Mouse (Mus musculus): ENCODE measurements around the gene Actr3b. TPM values are rescaled to one million over a fixed set of nuclear protein-coding genes. Genes with fewer than 3 reads are reported as not detected.
"Not testable (repeated sequence)": the region's sequence is repeated elsewhere in the genome, so short reads cannot be mapped to it uniquely, and the experiment has no call there.

The Actr3b gene
- polyA plus RNA-seq (2012; rRNA removed) = 1.7 and 2.0 TPM in 2 replicates

DNA sequence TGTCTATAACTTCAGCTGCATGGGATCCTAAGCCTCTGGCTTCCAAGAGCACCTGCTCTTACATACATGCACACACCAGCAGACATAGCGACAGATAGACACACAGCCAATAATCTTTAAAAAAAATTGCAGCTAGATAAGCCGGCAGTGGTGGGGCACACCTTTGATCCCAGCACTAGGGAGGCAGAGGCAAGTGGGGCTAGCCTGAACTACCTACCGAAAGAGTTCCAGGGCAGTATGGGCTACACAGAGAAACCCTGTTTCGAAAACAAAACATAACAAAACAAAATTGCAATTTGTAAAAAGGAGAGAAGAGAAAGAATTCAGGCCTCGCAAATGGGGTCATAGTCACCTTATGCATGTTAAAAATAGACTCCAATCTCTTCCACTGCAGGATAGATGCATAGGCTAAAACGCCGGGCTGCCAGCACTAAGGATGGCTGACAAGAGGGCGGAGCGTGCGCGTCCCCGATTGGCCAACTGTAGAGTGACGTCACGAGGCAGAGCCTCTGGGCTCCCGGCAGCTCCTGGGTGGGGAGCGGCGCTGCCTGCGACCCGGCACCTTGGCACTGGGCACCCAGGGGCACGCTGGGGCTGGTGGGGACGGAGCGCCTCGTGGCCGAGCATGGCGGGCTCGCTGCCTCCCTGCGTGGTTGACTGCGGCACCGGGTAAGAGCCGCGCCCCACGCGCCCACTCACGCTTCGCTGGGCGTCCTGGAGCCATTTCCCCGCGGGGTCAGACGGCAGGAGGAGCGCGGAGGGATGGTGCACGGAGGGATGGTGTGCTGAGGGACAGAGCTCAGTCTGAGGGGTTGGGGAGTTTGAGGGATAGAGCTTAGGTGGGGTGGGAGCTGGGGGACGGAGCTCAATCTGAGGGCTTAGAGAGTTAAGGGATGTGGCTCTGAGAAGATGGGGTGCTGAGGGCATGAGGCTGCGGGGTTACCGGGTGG lies at the start of gene Actr3b:
TSS of gene Actr3b (plus strand) at position 538 of the 950 bp plus-strand sequence.
- H3K27ac ChIP-seq (ENCODE audit: control insufficient read depth, insufficient read depth, low read depth, low read length) = no peak within 1 kb of the TSS

DNA sequence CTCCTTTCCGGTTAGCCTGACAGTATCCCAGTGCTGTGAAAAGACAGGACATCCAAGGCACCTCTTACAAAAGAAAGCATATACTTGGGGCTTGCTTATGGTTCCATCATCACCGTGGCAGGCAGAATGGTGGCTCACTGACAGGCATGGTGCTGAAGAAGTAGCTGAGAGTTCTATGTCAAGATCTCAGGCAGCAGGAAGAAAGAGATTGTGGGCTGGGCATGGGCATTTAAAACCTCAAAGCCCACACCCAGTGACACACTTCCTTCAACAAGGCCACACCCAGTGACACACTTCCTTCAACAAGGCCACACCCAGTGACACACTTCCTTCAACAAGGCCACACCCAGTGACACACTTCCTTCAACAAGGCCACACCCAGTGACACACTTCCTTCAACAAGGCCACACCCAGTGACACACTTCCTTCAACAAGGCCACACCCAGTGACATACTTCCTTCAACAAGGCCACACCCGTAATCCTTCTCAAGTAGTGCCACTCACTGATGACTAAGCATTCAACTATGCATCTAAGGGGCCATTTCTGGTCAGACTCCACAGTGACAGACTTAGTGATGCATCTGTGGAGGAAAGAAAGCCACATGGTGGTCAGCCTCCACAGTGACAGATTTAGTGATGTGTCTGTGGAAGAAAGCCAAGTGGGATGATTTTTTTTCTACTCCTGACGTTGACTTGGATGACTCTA lies 46.6 kb upstream of the Actr3b start:
- not testable (repeated sequence) for H3K4me1 ChIP-seq (ENCODE audit: control insufficient read depth, insufficient read depth, low read length); H3K27ac ChIP-seq (ENCODE audit: control insufficient read depth, insufficient read depth, low read depth, low read length); H3K36me3 ChIP-seq (ENCODE audit: control insufficient read depth, insufficient read depth, low read length); H3K27me3 ChIP-seq (ENCODE audit: control insufficient read depth, insufficient read depth, low read length); H3K4me3 ChIP-seq (ENCODE audit: control insufficient read depth, low read depth, low read length)

More for the DNA sequence above, at the start of gene Actr3b:
- peaks cover 10% of the 10 kb centered on the region for H3K4me1 ChIP-seq (ENCODE audit: control insufficient read depth, insufficient read depth, low read length)
- H3K4me3 ChIP-seq (ENCODE audit: control insufficient read depth, low read depth, low read length) = peak within 1 kb of the TSS; percentile 96
- no peak for TF ChIP-seq CTCF (IDR thresholded peaks at IDR 0.05; ENCODE audit: control insufficient read depth, insufficient read depth, insufficient replicate concordance, low read depth, low read length)
- TF ChIP-seq POLR2A (IDR thresholded peaks at IDR 0.05; ENCODE audit: control insufficient read depth, low read depth, low read length) = peak; percentile 46
- no peaks in the 10 kb centered on the region for H3K27me3 ChIP-seq (ENCODE audit: control insufficient read depth, insufficient read depth, low read length)
- no peaks in the 10 kb centered on the region for H3K36me3 ChIP-seq (ENCODE audit: control insufficient read depth, insufficient read depth, low read length)

GRCm38 (mm10) chr5:25719390-25719789 lies 40.4 kb upstream of the Actr3b start:
- Histone ChIP-seq H3K27ac (ENCODE audit: control insufficient read depth, insufficient read depth, low read depth, low read length) (no peak overlapping the region), H3K27me3 (ENCODE audit: control insufficient read depth, insufficient read depth, low read length) (no peaks in the 10 kb centered on the region), H3K4me1 (ENCODE audit: control insufficient read depth, insufficient read depth, low read length) (no peaks in the 10 kb centered on the region), H3K4me3 (ENCODE audit: control insufficient read depth, low read depth, low read length) (no peak overlapping the region), H3K36me3 (ENCODE audit: control insufficient read depth, insufficient read depth, low read length) (no peaks in the 10 kb centered on the region)
- TF ChIP-seq CTCF (IDR thresholded peaks at IDR 0.05; ENCODE audit: control insufficient read depth, insufficient read depth, insufficient replicate concordance, low read depth, low read length) (no peak), POLR2A (IDR thresholded peaks at IDR 0.05; ENCODE audit: control insufficient read depth, low read depth, low read length) (no peak)

- Histone ChIP-seq H3K36me3 (ENCODE audit: control insufficient read depth, insufficient read depth, low read length) (no peaks in the 10 kb centered on the region), H3K27ac (ENCODE audit: control insufficient read depth, insufficient read depth, low read depth, low read length) (no peak overlapping the region), H3K27me3 (ENCODE audit: control insufficient read depth, insufficient read depth, low read length) (no peaks in the 10 kb centered on the region), H3K4me3 (ENCODE audit: control insufficient read depth, low read depth, low read length) (no peak overlapping the region), H3K4me1 (ENCODE audit: control insufficient read depth, insufficient read depth, low read length) (no peaks in the 10 kb centered on the region)
- no peak for TF ChIP-seq POLR2A (IDR thresholded peaks at IDR 0.05; ENCODE audit: control insufficient read depth, low read depth, low read length)
- no peak for TF ChIP-seq CTCF (IDR thresholded peaks at IDR 0.05; ENCODE audit: control insufficient read depth, insufficient read depth, insufficient replicate concordance, low read depth, low read length)
Measured at GRCm38 (mm10) chr5:25723016-25723415, 36.8 kb upstream of the Actr3b start.

DNA sequence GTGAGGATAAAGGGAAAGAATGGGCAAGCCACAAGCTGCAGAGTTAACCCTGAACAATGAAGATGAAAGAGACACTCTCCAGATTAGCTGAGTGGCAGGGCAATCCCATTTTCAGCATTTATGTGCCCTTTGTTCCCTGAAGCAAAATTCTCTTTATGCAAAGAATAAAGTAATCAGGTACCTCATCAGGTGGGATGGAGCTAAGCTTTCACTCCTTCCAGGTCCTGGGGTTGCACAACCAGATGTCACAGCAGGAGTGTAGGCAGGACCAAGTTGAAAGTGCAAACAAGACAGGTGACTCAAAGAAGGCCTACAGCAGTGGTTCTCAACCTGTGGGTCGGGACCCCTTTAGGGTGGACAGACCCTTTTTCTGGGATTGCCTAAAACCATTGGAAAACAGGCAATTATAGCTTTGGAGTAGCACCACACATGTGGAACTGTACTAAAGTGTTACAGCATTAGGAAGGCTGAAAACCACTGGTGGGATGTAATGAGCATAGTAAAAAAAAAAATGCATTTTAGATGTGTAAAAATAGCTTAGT lies 35.6 kb upstream of the Actr3b start:
- TF ChIP-seq CTCF (IDR thresholded peaks at IDR 0.05; ENCODE audit: control insufficient read depth, insufficient read depth, insufficient replicate concordance, low read depth, low read length) = no peak
- no peak for TF ChIP-seq POLR2A (IDR thresholded peaks at IDR 0.05; ENCODE audit: control insufficient read depth, low read depth, low read length)
- H3K4me3 ChIP-seq (ENCODE audit: control insufficient read depth, low read depth, low read length) = no peak overlapping the region
- H3K36me3 ChIP-seq (ENCODE audit: control insufficient read depth, insufficient read depth, low read length) = no peaks in the 10 kb centered on the region
- no peaks in the 10 kb centered on the region for H3K4me1 ChIP-seq (ENCODE audit: control insufficient read depth, insufficient read depth, low read length)
- H3K27ac ChIP-seq (ENCODE audit: control insufficient read depth, insufficient read depth, low read depth, low read length) = no peak overlapping the region
- H3K27me3 ChIP-seq (ENCODE audit: control insufficient read depth, insufficient read depth, low read length) = no peaks in the 10 kb centered on the region

DNA sequence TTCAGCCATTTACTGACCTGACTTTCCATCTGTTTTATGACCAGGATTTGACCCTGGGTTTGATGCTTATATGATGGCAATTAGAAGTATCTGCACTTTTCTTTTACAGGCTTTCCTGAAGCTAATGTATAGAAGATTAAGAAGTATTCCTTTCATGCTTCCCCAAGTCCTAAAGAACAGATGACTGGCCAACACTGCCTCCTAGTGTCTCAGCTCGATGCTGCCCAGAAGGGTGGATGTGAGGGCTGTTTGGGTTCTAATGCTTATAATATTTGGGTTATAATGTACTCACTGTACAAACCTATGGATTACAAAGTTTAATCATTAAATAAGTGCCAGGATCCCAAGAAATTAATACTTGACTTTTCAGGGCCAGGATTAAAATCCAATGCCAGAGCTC lies 25.5 kb upstream of the Actr3b start:
- Histone ChIP-seq H3K27ac (ENCODE audit: control insufficient read depth, insufficient read depth, low read depth, low read length) (no peak overlapping the region), H3K27me3 (ENCODE audit: control insufficient read depth, insufficient read depth, low read length) (no peaks in the 10 kb centered on the region), H3K4me1 (ENCODE audit: control insufficient read depth, insufficient read depth, low read length) (no peaks in the 10 kb centered on the region), H3K36me3 (ENCODE audit: control insufficient read depth, insufficient read depth, low read length) (no peaks in the 10 kb centered on the region), H3K4me3 (ENCODE audit: control insufficient read depth, low read depth, low read length) (no peak overlapping the region)
- TF ChIP-seq CTCF (IDR thresholded peaks at IDR 0.05; ENCODE audit: control insufficient read depth, insufficient read depth, insufficient replicate concordance, low read depth, low read length) (peak; percentile 32; the same call in 1 of the 2 replicates), POLR2A (IDR thresholded peaks at IDR 0.05; ENCODE audit: control insufficient read depth, low read depth, low read length) (no peak)

GRCm38 (mm10) chr5:25735861-25736260 lies 23.9 kb upstream of the Actr3b start:
- Histone ChIP-seq H3K36me3 (ENCODE audit: control insufficient read depth, insufficient read depth, low read length) (no peaks in the 10 kb centered on the region), H3K4me1 (ENCODE audit: control insufficient read depth, insufficient read depth, low read length) (no peaks in the 10 kb centered on the region), H3K27ac (ENCODE audit: control insufficient read depth, insufficient read depth, low read depth, low read length) (no peak overlapping the region), H3K27me3 (ENCODE audit: control insufficient read depth, insufficient read depth, low read length) (no peaks in the 10 kb centered on the region), H3K4me3 (ENCODE audit: control insufficient read depth, low read depth, low read length) (no peak overlapping the region)
- no peak for TF ChIP-seq CTCF (IDR thresholded peaks at IDR 0.05; ENCODE audit: control insufficient read depth, insufficient read depth, insufficient replicate concordance, low read depth, low read length)
- TF ChIP-seq POLR2A (IDR thresholded peaks at IDR 0.05; ENCODE audit: control insufficient read depth, low read depth, low read length) = no peak

Data from testis, adult 2 months (tissue).